Mouse (Mus musculus) heart, postnatal 0 days (tissue): ENCODE data around the gene Elmsan1. TPM values are rescaled to one million over a fixed set of nuclear protein-coding genes. Genes with fewer than 3 reads are reported as not detected.

Source experiments
- ATAC-seq: fragments of 200-750 bp; cut with Nextera tagmentation; 2 replicates; pipeline ENCODE4 v1.8.0; 2017; ENCODE audit warnings: low read depth, moderate number of reproducible peaks, moderate library complexity; ENCODE audit not compliant: insufficient read depth
- DNase-seq: peaks from one replicate; pipeline ENCODE4 v3.0.0-alpha.2; 2016; ENCODE audit warnings: low spot score
- H3K27ac ChIP-seq: fragments of 300-500 bp; sonication (generic); 2 replicates; pipeline ENCODE4 v1.5.1; 2014; ENCODE audit warnings: low read depth, mild to moderate bottlenecking
- H3K27me3 ChIP-seq: fragments of 300-500 bp; sonication (generic); 2 replicates; pipeline ENCODE4 v1.6.1; 2014; ENCODE audit warnings: low read length, mixed read lengths; ENCODE audit not compliant: control insufficient read depth, insufficient read depth
- H3K36me3 ChIP-seq: fragments of 300-500 bp; sonication (generic); replicated peaks from 2 replicates; pipeline ENCODE4 v1.6.1; 2014; ENCODE audit warnings: low read length, mixed read lengths; ENCODE audit not compliant: control insufficient read depth, insufficient read depth
- H3K4me1 ChIP-seq: fragments of 300-500 bp; sonication (generic); 2 replicates; pipeline ENCODE4 v1.6.1; 2014; ENCODE audit warnings: antibody characterized with exemption; ENCODE audit not compliant: control insufficient read depth, insufficient read depth
- H3K4me2 ChIP-seq: fragments of 300-500 bp; sonication (generic); 2 replicates; pipeline ENCODE4 v1.6.1; 2014; ENCODE audit warnings: low read depth, mild to moderate bottlenecking, low read length, moderate library complexity
- H3K4me3 ChIP-seq: fragments of 300-500 bp; sonication (generic); 2 replicates; pipeline ENCODE4 v1.5.1; 2014; ENCODE audit warnings: low read depth, low read length
- H3K9ac ChIP-seq: fragments of 300-500 bp; sonication (generic); replicated peaks from 2 replicates; pipeline ENCODE4 v1.6.1; 2014; ENCODE audit warnings: low read depth, low read length, mixed read lengths
- H3K9me3 ChIP-seq: fragments of 300-500 bp; sonication (generic); replicated peaks from 2 replicates; pipeline ENCODE4 v1.6.1; 2016; ENCODE audit warnings: low read length; ENCODE audit not compliant: control insufficient read depth
- CTCF ChIP-seq: IDR thresholded peaks from 2 replicates; pipeline ENCODE4 v1.5.1; 2016; ENCODE audit warnings: antibody characterized with exemption, control low read depth, low read depth
- EP300 ChIP-seq: IDR thresholded peaks from 2 replicates; pipeline ENCODE4 v1.6.1; 2016; ENCODE audit warnings: antibody characterized with exemption, low read depth
- WGBS: fragments of 180-500 bp; shearing (Covaris S2); extraction: QIAGEN DNeasy Blood & Tissue Kit; methylation state at CpG from one replicate; pipeline ENCODE4 v1.1.7; 2014; 5-methylcytosine and 5-hydroxymethylcytosine counted together
- polyA plus RNA-seq: library from polyadenylated mRNA; unstranded; fragments of >200 nt; fragmentation: Nextera tagmentation; extraction: Ambion mirVana; gene quantifications from 2 replicates; pipeline ENCODE4 v1.2.1, GENCODE M21; 2015
- total RNA-seq: library from RNA; depleted of rRNA; stranded (reverse); fragments of >200 nt; gene quantifications from 2 replicates; pipeline ENCODE4 v1.2.3, GENCODE M21; 2014; ENCODE audit warnings: low replicate concordance

Gene Elmsan1
- total and polyA plus RNA-seq, 2 experiments from 2014 or later, result 3.6 to 13.5 TPM

DNA sequence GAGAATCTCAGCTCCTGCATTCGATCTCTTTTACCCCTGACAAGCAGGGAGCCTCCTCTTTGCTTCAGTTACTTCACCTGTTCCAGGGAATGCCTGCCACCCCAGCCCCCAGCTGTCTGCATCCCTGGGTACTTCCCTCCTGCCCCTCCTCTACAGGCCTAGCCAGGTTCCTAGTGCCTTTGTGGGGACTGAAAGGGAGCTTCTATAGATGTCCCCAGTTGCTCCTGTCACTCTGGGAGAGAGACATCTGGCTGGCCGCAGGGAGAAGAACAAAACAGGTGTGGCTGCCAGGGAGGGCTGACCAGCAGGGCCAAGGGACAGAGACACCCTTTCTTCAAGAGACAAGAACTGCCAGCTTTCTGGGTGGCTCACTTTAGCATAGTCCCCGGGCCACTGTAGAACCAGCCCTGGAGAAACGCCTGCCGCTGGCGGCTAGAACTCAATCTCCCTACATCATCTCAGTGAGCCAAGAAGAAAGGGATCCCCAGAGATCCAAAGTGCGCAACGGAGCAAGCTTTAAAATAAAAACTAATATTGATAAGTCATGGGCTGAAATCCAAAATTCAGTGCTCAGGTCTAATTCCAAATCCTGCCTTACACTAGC, 20.5 kb downstream of the Elmsan1 start:
- H3K9ac ChIP-seq, result no peak overlapping the region
- peaks cover 20% of the 10 kb centered on the region for H3K4me1 ChIP-seq
- H3K4me3 ChIP-seq, result no peak overlapping the region
- ATAC-seq (no peak), DNase-seq (no peak)
- H3K36me3 ChIP-seq, result no peaks in the 10 kb centered on the region
- no peaks in the 10 kb centered on the region for H3K9me3 ChIP-seq
- H3K4me2 ChIP-seq, result no peak overlapping the region
- TF ChIP-seq EP300 (no peak), CTCF (no peak)
- no peak overlapping the region for H3K27ac ChIP-seq
- no peaks in the 10 kb centered on the region for H3K27me3 ChIP-seq
- WGBS, result 60% methylated on average over 8 of the region's 8 CpGs

DNA sequence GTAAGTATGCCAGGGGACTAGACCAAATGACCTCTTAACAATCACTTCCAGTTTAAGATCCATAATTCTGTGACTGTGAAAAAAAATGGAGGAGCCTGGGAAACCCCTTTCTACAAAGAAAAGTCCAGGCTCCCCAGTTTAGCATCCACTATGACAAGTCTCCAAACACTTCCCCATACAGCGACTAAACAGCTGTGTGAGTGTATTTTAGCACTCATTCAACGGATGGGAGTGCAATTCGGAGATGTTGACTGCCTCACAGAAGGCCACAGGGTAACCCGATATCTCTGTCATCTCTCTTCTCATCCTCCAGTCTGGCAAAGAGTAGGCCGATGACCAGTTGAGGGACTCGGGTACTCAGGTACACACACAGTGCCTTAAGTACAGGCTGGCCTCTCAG, 23.5 kb downstream of the Elmsan1 start:
- TF ChIP-seq CTCF (no peak), EP300 (no peak)
- Histone ChIP-seq H3K27ac (no peak overlapping the region), H3K9me3 (no peaks in the 10 kb centered on the region), H3K27me3 (no peaks in the 10 kb centered on the region), H3K36me3 (no peaks in the 10 kb centered on the region), H3K9ac (no peak overlapping the region), H3K4me3 (no peak overlapping the region), H3K4me1 (peaks cover 29% of the 10 kb centered on the region), H3K4me2 (no peak overlapping the region)
- ATAC-seq, result no peak
- DNase-seq, result no peak
- 66% methylated on average over 6 of the region's 6 CpGs for WGBS

DNA sequence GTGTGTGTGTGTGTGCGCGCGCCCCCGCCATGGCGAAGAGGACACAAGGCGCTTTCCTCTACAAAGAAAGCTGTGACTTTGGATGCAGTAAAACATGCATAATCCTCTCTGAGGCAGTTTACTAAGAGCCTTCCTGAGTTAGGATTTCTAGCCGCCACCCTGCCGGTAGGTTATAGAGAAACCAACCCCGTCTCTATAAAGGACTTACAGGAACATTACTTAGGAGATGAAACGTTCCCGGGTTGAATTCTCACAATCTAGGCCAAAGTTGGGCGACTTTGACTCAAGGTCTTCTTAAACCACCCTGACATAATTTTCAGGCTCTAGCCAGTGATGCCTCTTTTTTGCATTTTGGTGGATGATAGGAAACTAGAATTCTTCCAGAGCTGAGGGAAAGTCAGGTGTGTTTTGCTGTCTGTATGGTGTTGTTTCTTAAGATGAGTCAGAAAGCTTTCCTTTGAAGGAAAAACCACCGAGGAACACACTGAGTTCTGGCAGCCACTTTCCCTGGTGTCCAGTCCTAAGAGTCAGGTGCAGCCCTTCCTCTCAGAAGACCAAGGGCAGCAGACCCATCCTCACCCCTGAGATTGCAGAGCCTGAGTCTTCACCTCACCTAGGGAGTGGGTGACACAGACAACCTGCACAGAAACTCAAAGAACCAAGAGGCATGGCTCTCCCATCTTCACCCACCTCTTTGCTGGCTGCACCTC, 24.1 kb downstream of the Elmsan1 start:
- ATAC-seq, result no peak
- TF ChIP-seq EP300 (no peak), CTCF (no peak)
- H3K9me3 ChIP-seq, result no peaks in the 10 kb centered on the region

DNA sequence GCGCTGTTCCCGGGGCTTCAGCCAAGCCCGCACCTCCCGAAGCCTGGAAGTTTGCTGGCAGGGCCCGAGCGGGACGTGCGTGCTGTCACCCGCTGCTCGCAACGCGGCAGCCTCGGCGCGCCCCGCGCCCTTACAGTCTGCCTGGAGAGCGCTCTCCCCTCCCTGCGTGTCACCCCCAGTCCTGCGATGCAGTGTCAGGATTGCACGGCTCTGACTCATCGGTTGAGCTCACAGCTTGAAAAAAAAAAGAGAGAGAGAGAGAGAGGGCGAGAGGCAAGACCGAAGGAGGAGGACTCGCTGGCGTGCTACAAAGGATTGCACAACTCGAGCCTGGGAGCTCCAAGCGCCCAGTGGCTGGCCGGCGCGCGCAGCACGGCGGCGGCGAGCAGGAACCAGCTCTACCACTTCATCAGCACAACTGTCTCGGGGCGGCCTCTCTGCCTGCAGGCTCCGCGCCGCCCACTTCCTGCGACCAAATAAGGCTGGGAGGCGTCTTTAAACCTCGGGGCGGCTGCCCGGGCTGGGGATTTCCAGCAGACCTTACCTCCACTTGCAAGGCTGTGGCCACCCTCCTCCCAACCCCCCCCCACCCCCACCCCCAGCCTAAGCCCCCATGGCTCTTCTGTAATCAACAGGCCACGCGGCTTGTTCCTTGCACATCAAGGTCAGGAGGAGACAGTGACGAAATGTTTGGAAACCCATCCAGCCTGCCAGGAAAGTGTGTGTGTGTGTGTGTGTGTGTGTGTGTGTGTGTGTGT, 24.9 kb downstream of the Elmsan1 start:
- ATAC-seq (peak; percentile 88), DNase-seq (peak; percentile 97)
- H3K27ac ChIP-seq, result peak overlapping the region; percentile 99
- peak overlapping the region; percentile 100 for H3K4me2 ChIP-seq
- H3K36me3 ChIP-seq, result no peaks in the 10 kb centered on the region
- H3K4me1 ChIP-seq, result peaks cover 38% of the 10 kb centered on the region
- H3K27me3 ChIP-seq, result no peaks in the 10 kb centered on the region
- WGBS, result under 1% methylated on average over 48 of the region's 49 CpGs
- H3K4me3 ChIP-seq, result peak overlapping the region; percentile 81
- TF ChIP-seq EP300 (0 out of 2 replicates have a peak, but pooled peaks have one; percentile 13), CTCF (no peak)
- peak overlapping the region; percentile 95 for H3K9ac ChIP-seq
- no peaks in the 10 kb centered on the region for H3K9me3 ChIP-seq

More for the DNA sequence above, 24.1 kb downstream of the Elmsan1 start:
- Histone ChIP-seq H3K27ac (peak overlapping the region; percentile 99), H3K36me3 (no peaks in the 10 kb centered on the region), H3K4me1 (peaks cover 33% of the 10 kb centered on the region), H3K4me2 (peak overlapping the region; percentile 100), H3K27me3 (no peaks in the 10 kb centered on the region), H3K9ac (peak overlapping the region; percentile 95; the same call in 1 of the 2 replicates), H3K4me3 (peak overlapping the region; percentile 81)
- DNase-seq, result no peak
- 2% methylated on average over 13 of the region's 13 CpGs for WGBS

DNA sequence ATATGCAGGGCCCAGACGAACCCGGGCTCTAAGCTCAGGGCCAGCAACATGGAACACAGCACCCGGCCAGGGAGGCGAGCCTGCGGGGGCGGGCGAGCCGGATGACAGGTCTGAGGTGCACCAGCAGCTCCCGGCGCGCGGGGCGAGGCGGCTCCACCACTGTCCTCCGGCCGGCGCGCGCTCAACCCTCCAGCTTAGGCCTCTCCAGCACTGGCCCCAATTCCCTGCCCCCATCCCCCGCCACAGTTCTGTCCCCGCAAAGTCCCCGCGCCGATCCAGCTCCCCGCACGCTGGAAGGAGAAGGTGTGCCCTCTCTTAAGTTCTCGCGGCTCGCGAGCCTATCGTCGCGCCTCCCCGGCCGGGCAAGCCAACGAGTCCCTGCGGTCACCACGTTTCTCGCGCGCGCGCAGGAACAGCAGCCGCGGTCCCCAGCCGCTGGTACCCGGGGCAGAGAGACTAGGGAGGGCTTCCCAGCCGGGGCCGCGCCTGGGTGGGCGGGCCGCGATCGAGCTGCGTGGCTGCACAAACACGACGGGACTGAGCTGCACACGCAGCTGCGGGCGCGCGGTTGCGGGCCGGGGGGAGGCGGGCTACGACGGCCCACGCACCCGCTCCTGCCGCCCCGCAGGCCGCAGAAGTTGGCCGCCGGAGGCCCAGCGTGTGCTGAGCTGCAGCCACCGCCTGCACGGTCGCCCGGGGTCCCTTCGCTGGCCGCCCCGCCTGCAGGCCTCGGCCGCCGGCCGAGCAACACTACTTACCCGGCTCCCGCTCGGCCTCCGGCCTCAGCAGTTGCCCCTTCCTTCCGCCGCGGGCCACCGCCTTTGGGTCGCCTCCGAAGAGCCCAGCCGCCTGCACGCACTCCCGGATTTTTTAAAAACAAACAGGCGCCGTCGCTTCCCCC, 25.7 kb downstream of the Elmsan1 start:
- under 1% methylated on average over 88 of the region's 102 CpGs for WGBS
- no peaks in the 10 kb centered on the region for H3K27me3 ChIP-seq
- H3K36me3 ChIP-seq, result no peaks in the 10 kb centered on the region
- H3K9ac ChIP-seq, result peak overlapping the region; percentile 95
- H3K4me3 ChIP-seq, result peak overlapping the region; percentile 81
- no peaks in the 10 kb centered on the region for H3K9me3 ChIP-seq
- H3K4me2 ChIP-seq, result peak overlapping the region; percentile 100
- peaks cover 47% of the 10 kb centered on the region for H3K4me1 ChIP-seq
- H3K27ac ChIP-seq, result peak overlapping the region; percentile 99
- no peak for TF ChIP-seq EP300
- TF ChIP-seq CTCF, result no peak
- ATAC-seq (peak; percentile 21), DNase-seq (peak; percentile 69)
